Mouse (Mus musculus): ENCODE results near the gene Nfia.

The Nfia gene

GRCm38 (mm10) chr4:98102625-98103336 is 330.2 kb downstream of the Nfia start:
- DNase-seq (ENCODE audit: low read depth, low spot score), result no peak

- no peak for DNase-seq (ENCODE audit: low read depth, low spot score)
Observed at GRCm38 (mm10) chr4:98103337-98103666, 330.8 kb downstream of the Nfia start.

GRCm38 (mm10) chr4:98104161-98104560 is 331.6 kb downstream of the Nfia start:
- no peak for DNase-seq (ENCODE audit: low read depth, low spot score)

GRCm38 (mm10) chr4:98104911-98105702 is 332.6 kb downstream of the Nfia start:
- DNase-seq (ENCODE audit: low read depth, low spot score), result no peak

DNA sequence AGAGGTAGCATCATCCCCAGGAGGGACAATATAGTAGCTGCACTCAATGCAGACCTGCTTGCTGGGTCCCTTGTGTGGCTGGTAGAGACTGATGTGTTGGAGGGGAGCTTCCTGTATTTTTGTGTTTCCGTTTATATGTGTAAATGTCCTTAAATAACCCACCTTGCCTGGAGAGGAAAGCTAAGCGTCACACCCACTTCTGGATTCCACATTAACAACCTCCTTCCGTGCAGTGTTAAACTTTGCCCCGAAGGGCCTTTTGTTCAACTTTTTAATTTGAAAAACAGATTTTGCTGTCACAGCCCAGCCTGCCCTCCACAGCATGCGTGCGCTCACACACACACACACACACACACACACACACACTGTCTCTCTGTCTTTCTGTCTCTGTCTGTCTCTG is 333.4 kb downstream of the Nfia start:
- no peak for DNase-seq (ENCODE audit: low read depth, low spot score)

GRCm38 (mm10) chr4:98106445-98107092 is 334.0 kb downstream of the Nfia start:
- peak; percentile 30 for DNase-seq (ENCODE audit: low read depth, low spot score)

- DNase-seq (ENCODE audit: low read depth, low spot score), result no peak
Observed at GRCm38 (mm10) chr4:98107093-98107453, 334.5 kb downstream of the Nfia start.

- no peak for DNase-seq (ENCODE audit: low read depth, low spot score)
Observed at GRCm38 (mm10) chr4:98107936-98108675, 335.6 kb downstream of the Nfia start.

GRCm38 (mm10) chr4:98108676-98109016 is 336.1 kb downstream of the Nfia start:
- peak; percentile 35 for DNase-seq (ENCODE audit: low read depth, low spot score)

DNA sequence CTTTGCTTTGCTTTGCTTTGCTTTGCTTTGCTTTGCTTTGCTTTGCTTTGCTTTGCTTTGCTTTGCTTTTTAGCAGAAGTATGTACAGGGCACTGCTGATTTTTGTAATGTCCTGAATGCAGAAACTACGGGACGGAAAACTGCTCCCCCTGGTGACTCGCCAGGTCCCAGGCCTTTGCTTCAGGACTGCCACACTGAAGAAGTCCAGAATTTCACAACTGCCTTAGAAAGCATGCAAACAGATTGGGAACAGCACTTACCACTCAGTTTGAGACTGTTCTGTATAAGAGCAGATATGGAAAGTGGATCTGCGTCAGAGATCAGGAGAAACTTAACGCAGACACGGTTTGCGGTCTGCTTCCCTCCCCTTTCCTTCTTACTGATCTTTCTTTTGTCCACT is 336.5 kb downstream of the Nfia start:
- DNase-seq (ENCODE audit: low read depth, low spot score), result peak; percentile 48

GRCm38 (mm10) chr4:98109911-98110310 is 337.4 kb downstream of the Nfia start:
- DNase-seq (ENCODE audit: low read depth, low spot score), result no peak

- no peak for DNase-seq (ENCODE audit: low read depth, low spot score)
Observed at GRCm38 (mm10) chr4:98113289-98114024, 340.9 kb downstream of the Nfia start.

DNA sequence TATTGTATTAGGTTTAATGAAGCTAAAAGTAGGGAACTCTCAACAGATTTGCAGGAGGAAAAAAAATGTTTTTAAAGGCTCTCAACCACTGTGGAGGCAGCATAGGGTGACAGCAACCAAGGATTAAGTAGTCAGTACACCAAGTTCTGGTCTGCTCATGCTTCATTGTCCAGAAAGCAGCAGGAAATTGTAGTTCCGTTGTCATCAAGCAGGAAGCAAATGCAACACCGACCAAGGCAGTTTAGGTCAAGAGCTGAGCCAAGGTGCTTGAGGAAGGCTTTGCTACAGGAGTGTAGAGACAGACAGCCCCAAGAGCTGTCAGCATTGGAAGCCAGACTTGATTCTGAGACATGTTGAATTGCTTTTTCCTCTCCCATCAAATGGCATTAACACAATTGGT is 342.4 kb downstream of the Nfia start:
- no peak for DNase-seq (ENCODE audit: low read depth, low spot score)

DNA sequence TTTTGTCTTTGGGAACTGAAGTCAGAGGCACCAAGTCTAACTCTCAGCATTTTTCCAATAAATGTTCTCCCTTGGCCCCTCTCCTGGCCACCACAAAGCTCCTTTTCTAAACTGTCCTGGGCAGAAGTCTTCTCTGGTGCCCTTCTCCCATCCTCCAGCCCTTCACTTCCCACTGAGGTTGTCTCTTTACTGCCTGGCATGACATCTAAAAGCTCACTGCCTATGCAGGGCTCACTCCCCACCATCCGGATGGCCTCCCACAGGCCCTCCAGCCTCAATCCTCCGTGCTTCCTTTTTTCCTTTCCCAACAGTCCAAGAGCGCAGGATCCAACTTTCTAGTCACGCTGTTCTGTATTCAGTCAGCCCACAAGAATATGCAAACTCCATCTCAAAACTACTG is 342.9 kb downstream of the Nfia start:
- DNase-seq (ENCODE audit: low read depth, low spot score), result no peak

GRCm38 (mm10) chr4:98116046-98116445 is 343.5 kb downstream of the Nfia start:
- peak; percentile 10 for DNase-seq (ENCODE audit: low read depth, low spot score)

DNA sequence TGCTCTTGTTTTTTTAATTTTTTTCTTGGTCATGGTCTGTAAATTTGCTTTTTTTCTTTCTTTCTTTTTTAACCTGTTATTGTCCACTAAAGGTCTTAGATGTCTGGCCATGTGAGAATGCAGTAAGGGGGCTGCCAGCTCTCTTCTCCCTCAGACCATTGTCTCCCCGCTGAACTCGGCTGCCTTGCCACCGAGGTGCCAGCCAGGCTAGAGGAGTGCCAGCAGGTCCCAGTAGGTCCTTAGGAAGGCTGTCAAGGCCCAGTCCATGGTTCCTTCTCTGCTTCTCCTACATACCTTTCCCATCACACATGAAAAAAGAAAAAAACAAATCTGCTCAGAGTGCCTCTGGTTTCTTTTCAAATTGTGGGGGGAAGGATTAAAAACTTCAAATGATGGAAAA is 345.6 kb downstream of the Nfia start:
- DNase-seq (ENCODE audit: low read depth, low spot score), result no peak

DNA sequence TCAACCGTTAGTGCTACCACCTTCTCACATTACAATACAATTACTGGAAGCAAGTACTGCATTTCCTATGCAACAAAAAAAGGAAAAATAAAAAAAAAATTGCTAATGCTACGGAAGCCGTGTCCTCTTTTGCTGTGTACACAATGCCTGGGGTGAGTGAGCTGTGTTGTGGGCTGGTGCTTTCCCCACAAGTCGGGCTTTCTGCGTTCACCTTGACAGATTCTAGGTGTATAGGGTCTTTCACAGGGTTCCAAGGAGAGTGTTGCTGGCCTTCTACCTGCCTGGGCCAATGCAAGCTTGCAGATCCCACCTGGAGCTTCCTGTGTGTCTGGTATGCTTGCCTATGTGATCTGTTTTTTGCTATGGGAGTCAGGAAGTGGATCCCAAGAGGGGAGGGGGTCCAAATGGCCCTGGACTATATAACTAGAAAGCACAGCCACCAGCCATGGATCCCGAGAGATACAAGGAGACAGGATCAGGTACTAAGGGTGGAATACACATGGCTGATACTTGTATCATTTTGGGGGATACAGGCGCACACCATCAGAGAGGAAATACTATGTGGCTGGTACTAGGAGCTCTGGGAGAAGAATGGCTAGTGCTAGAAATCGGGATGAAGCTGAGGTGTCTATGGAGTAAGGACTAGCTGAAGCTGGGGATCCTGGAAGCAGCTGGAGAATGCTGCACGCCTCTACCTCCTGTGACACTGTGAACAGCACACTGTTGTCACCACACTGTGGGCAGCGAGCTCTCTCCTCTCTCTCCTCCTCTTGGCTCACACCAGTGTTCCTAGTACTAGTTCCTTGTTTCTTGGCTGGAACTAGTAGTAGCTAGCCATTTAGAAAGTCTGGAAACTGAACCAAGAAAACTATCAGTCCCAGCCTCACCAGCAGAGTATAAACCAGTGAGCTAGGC is 346.5 kb downstream of the Nfia start:
- no peak for DNase-seq (ENCODE audit: low read depth, low spot score)

DNA sequence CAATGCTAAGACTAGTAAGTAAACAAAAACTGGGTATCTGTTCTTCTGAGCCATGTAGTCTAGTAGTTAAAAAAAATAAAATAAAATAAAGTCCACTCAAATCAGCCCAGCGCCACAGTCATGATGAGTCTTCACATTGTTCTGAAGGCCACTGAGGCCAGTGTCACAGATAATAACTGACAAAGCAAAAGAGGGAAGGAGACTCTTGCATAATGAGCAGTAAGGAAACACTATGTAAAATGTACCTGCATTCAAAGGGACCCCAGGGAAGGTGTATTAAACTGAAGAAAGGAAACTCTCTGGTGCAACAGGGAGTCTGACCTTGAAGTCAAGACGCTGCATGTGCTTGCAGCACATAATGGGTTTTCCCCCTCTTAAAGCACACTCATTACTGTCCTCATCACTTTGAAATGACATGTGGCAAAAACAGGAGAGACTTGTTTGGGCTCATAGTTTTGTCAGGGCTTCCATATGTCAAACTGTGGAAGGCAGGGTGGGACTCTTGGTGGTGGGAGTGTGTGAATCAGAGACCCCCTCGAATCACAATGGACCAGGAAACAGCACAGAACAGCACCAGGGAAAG is 347.5 kb downstream of the Nfia start:
- DNase-seq (ENCODE audit: low read depth, low spot score), result no peak

- no peak for DNase-seq (ENCODE audit: low read depth, low spot score)
Observed at GRCm38 (mm10) chr4:98120706-98121340, 348.3 kb downstream of the Nfia start.
